Mouse (Mus musculus): Measurements from ENCODE around the gene Cstf3. TPM values are rescaled to one million over a fixed set of nuclear protein-coding genes. Genes with fewer than 3 reads are reported as not detected.
"Not testable (repeated sequence)": the region's sequence is repeated elsewhere in the genome, so short reads cannot be mapped to it uniquely, and the experiment has no call there.

The Cstf3 gene
- polyA plus RNA-seq (2015; fragmentation: Nextera tagmentation; extraction: Ambion mirVana), result 43.4 and 49.1 TPM in 2 replicates

GRCm38 (mm10) chr2:104590068-104590828, at the start of gene Cstf3:
Gene Cstf3 (plus strand): TSS chr2:104590523.
- under 1% methylated on average over 59 of the region's 59 CpGs for WGBS
- ATAC-seq, result peak; percentile 99

DNA sequence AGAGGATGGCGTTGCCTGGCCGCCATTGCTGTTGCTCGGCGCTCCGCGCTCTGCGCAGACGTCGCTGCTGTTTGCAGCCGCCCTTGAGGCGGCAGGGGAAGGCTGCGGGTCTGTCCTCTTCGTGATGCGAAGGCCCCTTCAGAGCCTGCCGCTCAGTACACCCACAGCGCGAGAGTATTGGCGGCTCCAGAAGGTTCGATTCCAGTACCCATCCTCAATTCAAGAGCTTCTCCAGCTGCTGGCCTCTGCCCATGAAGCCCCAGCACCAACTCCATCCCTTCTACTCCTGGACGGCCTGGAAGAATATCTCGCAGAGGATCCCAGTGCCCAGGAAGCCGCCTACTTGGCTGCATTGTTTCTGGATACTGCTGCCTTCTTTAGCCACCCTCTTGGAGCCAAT, 33.6 kb upstream of the Cstf3 start:
- ATAC-seq; H3K4me1 ChIP-seq (ENCODE audit: control insufficient read depth, insufficient read depth, low read length): not testable (repeated sequence)
- 92% methylated on average over 22 of the region's 22 CpGs for WGBS

More at GRCm38 (mm10) chr2:104590068-104590828, at the start of gene Cstf3:
- Histone ChIP-seq H3K9ac (ENCODE audit: low read depth, low read length) (peak within 1 kb of the TSS; percentile 82), H3K27ac (ENCODE audit: low read length) (peak within 1 kb of the TSS; percentile 71), H3K9me3 (ENCODE audit: control insufficient read depth, low read length) (no peaks in the 10 kb centered on the region), H3K4me3 (ENCODE audit: low read length) (peak within 1 kb of the TSS; percentile 69), H3K4me1 (ENCODE audit: control insufficient read depth, insufficient read depth, low read length) (peaks cover 10% of the 10 kb centered on the region), H3K4me2 (ENCODE audit: low read depth, low read length) (peak within 1 kb of the TSS; percentile 69), H3K36me3 (ENCODE audit: control insufficient read depth, insufficient read depth, low read length) (no peaks in the 10 kb centered on the region), H3K27me3 (replicated peaks; ENCODE audit: control insufficient read depth, insufficient read depth, low read length) (no peaks in the 10 kb centered on the region; the same call in 1 of the 2 replicates)

DNA sequence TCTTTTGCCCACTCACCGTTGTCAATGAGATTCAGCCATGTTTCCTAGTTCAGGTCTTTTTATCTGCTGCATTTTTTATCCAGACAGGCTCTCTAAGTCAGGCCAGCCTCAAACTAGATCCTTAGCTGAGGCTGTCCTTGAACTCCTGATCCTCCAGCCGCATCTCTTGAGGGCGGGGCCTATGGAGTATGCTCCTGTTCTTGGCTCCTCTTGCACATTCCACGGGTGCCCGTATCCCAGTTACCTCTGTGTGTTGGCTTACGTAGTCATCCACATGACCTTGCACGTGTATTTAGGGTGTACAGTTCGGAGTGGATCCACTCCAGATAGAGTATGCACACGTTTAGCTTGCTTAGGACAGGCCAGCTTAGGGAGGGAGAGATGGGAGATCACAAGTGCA, 32.6 kb upstream of the Cstf3 start:
- 91% methylated on average over 9 of the region's 9 CpGs for WGBS
- H3K9ac ChIP-seq (ENCODE audit: low read depth, low read length), result no peak overlapping the region

More for the DNA sequence above, 33.6 kb upstream of the Cstf3 start:
- H3K9me3 ChIP-seq (ENCODE audit: control insufficient read depth, low read length); H3K4me2 ChIP-seq (ENCODE audit: low read depth, low read length); H3K27me3 ChIP-seq (replicated peaks; ENCODE audit: control insufficient read depth, insufficient read depth, low read length); H3K27ac ChIP-seq (ENCODE audit: low read length); H3K9ac ChIP-seq (ENCODE audit: low read depth, low read length); H3K4me3 ChIP-seq (ENCODE audit: low read length); H3K36me3 ChIP-seq (ENCODE audit: control insufficient read depth, insufficient read depth, low read length): not testable (repeated sequence)

GRCm38 (mm10) chr2:104558326-104558725, 32.0 kb upstream of the Cstf3 start:
- Histone ChIP-seq H3K4me3 (ENCODE audit: low read length) (no peak overlapping the region), H3K27me3 (replicated peaks; ENCODE audit: control insufficient read depth, insufficient read depth, low read length) (no peaks in the 10 kb centered on the region), H3K36me3 (ENCODE audit: control insufficient read depth, insufficient read depth, low read length) (no peaks in the 10 kb centered on the region), H3K4me1 (ENCODE audit: control insufficient read depth, insufficient read depth, low read length) (no peaks in the 10 kb centered on the region), H3K4me2 (ENCODE audit: low read depth, low read length) (no peak overlapping the region), H3K9ac (ENCODE audit: low read depth, low read length) (no peak overlapping the region), H3K27ac (ENCODE audit: low read length) (no peak overlapping the region), H3K9me3 (ENCODE audit: control insufficient read depth, low read length) (no peaks in the 10 kb centered on the region)
- no peak for ATAC-seq
- WGBS, result 90% methylated on average over 4 of the region's 4 CpGs

More for the DNA sequence above, 32.6 kb upstream of the Cstf3 start:
- no peak for ATAC-seq
- Histone ChIP-seq H3K27me3 (replicated peaks; ENCODE audit: control insufficient read depth, insufficient read depth, low read length) (no peaks in the 10 kb centered on the region), H3K4me2 (ENCODE audit: low read depth, low read length) (no peak overlapping the region), H3K27ac (ENCODE audit: low read length) (no peak overlapping the region), H3K36me3 (ENCODE audit: control insufficient read depth, insufficient read depth, low read length) (no peaks in the 10 kb centered on the region), H3K9me3 (ENCODE audit: control insufficient read depth, low read length) (no peaks in the 10 kb centered on the region), H3K4me3 (ENCODE audit: low read length) (no peak overlapping the region), H3K4me1 (ENCODE audit: control insufficient read depth, insufficient read depth, low read length) (no peaks in the 10 kb centered on the region)

DNA sequence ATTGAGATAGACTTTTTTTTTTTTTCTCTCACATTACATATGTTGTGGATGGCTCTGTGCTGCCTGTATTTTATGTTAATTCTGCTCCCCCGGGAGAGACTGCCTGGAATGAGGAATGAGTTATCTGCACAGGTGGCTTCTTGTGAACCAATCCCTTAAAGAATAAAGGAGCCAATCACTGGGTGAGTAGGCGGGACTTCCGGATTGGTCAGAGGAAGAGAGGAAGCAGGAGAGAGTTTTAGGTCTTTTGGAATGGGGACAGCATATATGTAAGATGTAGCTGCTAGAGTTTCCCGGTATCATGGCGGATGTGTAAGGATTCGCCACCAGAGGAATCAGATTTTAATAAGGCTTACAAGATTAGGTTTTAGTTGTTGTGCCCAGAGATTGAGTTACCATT, 31.4 kb upstream of the Cstf3 start:
- Histone ChIP-seq H3K9ac (ENCODE audit: low read depth, low read length) (no peak overlapping the region), H3K4me3 (ENCODE audit: low read length) (no peak overlapping the region), H3K27ac (ENCODE audit: low read length) (no peak overlapping the region), H3K36me3 (ENCODE audit: control insufficient read depth, insufficient read depth, low read length) (no peaks in the 10 kb centered on the region), H3K4me2 (ENCODE audit: low read depth, low read length) (no peak overlapping the region), H3K9me3 (ENCODE audit: control insufficient read depth, low read length) (no peaks in the 10 kb centered on the region), H3K27me3 (replicated peaks; ENCODE audit: control insufficient read depth, insufficient read depth, low read length) (no peaks in the 10 kb centered on the region), H3K4me1 (ENCODE audit: control insufficient read depth, insufficient read depth, low read length) (no peaks in the 10 kb centered on the region)
- ATAC-seq, result no peak
- 65% methylated on average over 6 of the region's 6 CpGs for WGBS

DNA sequence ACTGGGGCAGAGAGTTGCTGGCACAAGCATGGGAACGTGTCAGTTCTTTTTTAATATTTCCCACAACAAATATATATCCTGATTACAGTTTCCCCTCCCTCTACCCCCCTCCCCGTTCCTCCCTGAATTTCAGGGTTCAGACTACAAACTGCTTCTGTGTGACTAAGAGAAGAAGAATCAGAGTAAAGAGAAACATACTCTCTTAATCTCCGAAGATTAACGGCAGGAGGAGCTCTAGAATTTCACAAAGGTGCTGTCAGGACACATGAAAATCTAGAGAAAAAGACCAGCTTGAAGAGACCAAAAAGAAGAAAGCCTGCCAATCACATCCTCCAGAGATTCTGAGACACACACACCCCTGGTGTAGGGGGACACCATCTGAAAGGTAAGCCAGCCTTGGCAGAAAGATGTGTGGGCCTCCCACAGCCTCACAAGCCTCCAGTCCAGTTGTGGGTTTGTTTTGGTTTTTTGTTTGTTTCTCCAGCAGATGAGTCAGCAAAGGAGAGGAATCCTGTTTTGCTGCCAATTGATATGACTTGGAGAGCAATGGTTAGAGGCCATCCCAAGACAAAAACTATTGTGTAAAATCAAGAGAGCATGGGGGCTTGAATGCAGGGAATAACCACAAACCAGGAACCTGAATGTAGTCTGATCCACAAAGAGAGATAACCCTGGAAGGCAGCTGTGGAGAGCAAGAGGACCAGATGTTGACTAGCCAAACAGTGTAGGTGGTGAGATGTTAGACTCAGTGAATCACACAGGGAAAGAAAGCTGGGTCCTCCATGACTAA, 30.5 kb upstream of the Cstf3 start:
- Histone ChIP-seq H3K4me2 (ENCODE audit: low read depth, low read length) (no peak overlapping the region), H3K4me3 (ENCODE audit: low read length) (no peak overlapping the region), H3K36me3 (ENCODE audit: control insufficient read depth, insufficient read depth, low read length) (no peaks in the 10 kb centered on the region), H3K27ac (ENCODE audit: low read length) (no peak overlapping the region), H3K4me1 (ENCODE audit: control insufficient read depth, insufficient read depth, low read length) (no peaks in the 10 kb centered on the region), H3K27me3 (replicated peaks; ENCODE audit: control insufficient read depth, insufficient read depth, low read length) (no peaks in the 10 kb centered on the region), H3K9ac (ENCODE audit: low read depth, low read length) (no peak overlapping the region), H3K9me3 (ENCODE audit: control insufficient read depth, low read length) (no peaks in the 10 kb centered on the region)
- WGBS, result 83% methylated on average over 4 of the region's 4 CpGs
- no peak for ATAC-seq

- Histone ChIP-seq H3K4me1 (ENCODE audit: control insufficient read depth, insufficient read depth, low read length) (no peaks in the 10 kb centered on the region), H3K9me3 (ENCODE audit: control insufficient read depth, low read length) (no peaks in the 10 kb centered on the region), H3K9ac (ENCODE audit: low read depth, low read length) (no peak overlapping the region), H3K27ac (ENCODE audit: low read length) (no peak overlapping the region), H3K36me3 (ENCODE audit: control insufficient read depth, insufficient read depth, low read length) (no peaks in the 10 kb centered on the region), H3K27me3 (replicated peaks; ENCODE audit: control insufficient read depth, insufficient read depth, low read length) (no peaks in the 10 kb centered on the region), H3K4me3 (ENCODE audit: low read length) (no peak overlapping the region), H3K4me2 (ENCODE audit: low read depth, low read length) (no peak overlapping the region)
- WGBS, result 91% methylated on average over 6 of the region's 6 CpGs
- no peak for ATAC-seq
Measured at GRCm38 (mm10) chr2:104561386-104561785, 28.9 kb upstream of the Cstf3 start.

- WGBS, result 85% methylated on average over 4 of the region's 4 CpGs
- ATAC-seq, result no peak
- Histone ChIP-seq H3K27me3 (replicated peaks; ENCODE audit: control insufficient read depth, insufficient read depth, low read length) (no peaks in the 10 kb centered on the region), H3K9ac (ENCODE audit: low read depth, low read length) (no peak overlapping the region), H3K4me3 (ENCODE audit: low read length) (no peak overlapping the region), H3K27ac (ENCODE audit: low read length) (no peak overlapping the region), H3K4me1 (ENCODE audit: control insufficient read depth, insufficient read depth, low read length) (no peaks in the 10 kb centered on the region), H3K36me3 (ENCODE audit: control insufficient read depth, insufficient read depth, low read length) (no peaks in the 10 kb centered on the region), H3K9me3 (ENCODE audit: control insufficient read depth, low read length) (no peaks in the 10 kb centered on the region), H3K4me2 (ENCODE audit: low read depth, low read length) (no peak overlapping the region)
Measured at GRCm38 (mm10) chr2:104561986-104562532, 28.3 kb upstream of the Cstf3 start.

- Histone ChIP-seq H3K9me3 (ENCODE audit: control insufficient read depth, low read length) (no peaks in the 10 kb centered on the region), H3K4me1 (ENCODE audit: control insufficient read depth, insufficient read depth, low read length) (no peaks in the 10 kb centered on the region), H3K4me2 (ENCODE audit: low read depth, low read length) (no peak overlapping the region), H3K27me3 (replicated peaks; ENCODE audit: control insufficient read depth, insufficient read depth, low read length) (no peaks in the 10 kb centered on the region), H3K27ac (ENCODE audit: low read length) (no peak overlapping the region), H3K4me3 (ENCODE audit: low read length) (no peak overlapping the region), H3K36me3 (ENCODE audit: control insufficient read depth, insufficient read depth, low read length) (no peaks in the 10 kb centered on the region), H3K9ac (ENCODE audit: low read depth, low read length) (no peak overlapping the region)
- ATAC-seq, result no peak
- 86% methylated on average over 6 of the region's 6 CpGs for WGBS
Measured at GRCm38 (mm10) chr2:104572066-104572465, 18.3 kb upstream of the Cstf3 start.
